Mouse (Mus musculus) layer of hippocampus, adult 2 months (tissue): ENCODE data around the gene Ankrd9. TPM values are rescaled to one million over a fixed set of nuclear protein-coding genes. Genes with fewer than 3 reads are reported as not detected.

Source experiments
- DNase-seq, 2 experiments: peaks; one replicate each; pipeline ENCODE4 v3.0.0; 2022; ENCODE audit warnings: low spot score in 2 of 2
- H3K27ac ChIP-seq: fragments of 200-600 bp; 2 replicates; pipeline ENCODE4 v1.8.1; 2022
- H3K4me3 ChIP-seq: fragments of 200-600 bp; 2 replicates; pipeline ENCODE4 v1.8.1; 2022; ENCODE audit warnings: mild to moderate bottlenecking
- CTCF ChIP-seq: fragments of 200-600 bp; conservative IDR thresholded peaks from 2 replicates; pipeline ENCODE4 v1.8.1; 2022; ENCODE audit warnings: antibody characterized with exemption, mild to moderate bottlenecking, moderate library complexity
- total RNA-seq, 2 experiments: library from RNA; stranded (reverse); gene quantifications; 2 replicates each; pipeline ENCODE4 v1.2.3; 2021

Ankrd9 gene
- total RNA-seq, 2 experiments from 2014 or later: 10.8 to 14.1 TPM

DNA sequence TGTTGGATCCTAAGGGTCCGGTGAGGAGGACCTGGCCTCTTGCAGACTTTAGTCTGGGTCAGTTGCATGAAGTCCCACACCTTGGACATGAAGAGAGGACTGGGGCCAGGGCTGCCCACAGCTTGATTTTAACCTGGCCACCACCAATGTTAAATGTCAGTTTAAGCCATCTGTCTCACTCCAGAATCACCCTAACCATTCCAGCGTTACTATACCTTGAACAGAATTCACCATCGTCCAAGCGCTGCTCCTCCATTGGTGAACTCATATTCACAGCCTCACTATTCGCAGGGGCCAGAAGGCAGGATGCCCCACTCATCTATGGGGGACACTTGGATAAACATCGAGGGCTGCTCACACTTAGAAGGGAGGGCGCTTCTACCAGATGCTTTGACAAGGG is 22.1 kb upstream of the Ankrd9 start:
- no peak overlapping the region for H3K27ac ChIP-seq
- no peak overlapping the region for H3K4me3 ChIP-seq
- no peak for TF ChIP-seq CTCF
- no peak for DNase-seq

DNA sequence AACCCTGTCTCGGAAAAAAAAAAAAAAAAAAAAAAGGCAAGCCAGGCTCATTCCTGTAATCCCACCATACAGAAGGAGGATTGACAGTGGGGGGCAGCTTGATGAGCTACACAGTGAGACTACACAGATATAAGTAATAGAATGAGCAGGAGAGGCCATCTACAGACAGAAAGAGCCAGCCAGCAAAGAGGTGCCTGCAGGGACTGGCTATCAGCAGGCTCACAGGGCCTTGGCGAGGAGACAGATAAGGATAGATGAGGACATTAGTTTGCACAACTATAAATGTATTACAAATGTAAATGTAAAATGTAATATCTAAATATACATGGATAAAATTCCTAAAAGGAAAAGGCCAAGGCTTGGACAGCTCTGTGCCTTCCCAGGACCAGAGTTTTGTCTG is 21.0 kb upstream of the Ankrd9 start:
- no peak overlapping the region for H3K4me3 ChIP-seq
- no peak for TF ChIP-seq CTCF
- no peak for DNase-seq
- no peak overlapping the region for H3K27ac ChIP-seq

DNA sequence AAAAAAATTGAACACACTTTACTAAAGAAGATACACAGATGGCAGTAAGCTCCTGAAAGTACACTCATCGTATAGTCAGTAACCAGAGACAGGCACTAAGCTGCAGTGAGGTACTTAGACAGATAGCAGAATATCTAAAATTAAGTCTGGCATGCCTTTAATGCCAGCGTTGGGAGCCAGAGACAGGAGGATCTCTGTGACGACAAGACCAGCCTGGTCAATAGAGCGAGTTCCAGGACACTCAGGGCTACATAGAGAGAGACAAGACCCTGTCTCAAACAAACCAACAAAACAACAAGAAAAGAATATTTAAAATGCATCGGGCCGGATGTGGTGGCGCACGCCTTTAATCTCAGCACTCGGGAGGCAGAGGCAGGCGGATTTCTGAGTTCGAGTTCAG is 19.3 kb upstream of the Ankrd9 start:
- no peak for DNase-seq
- no peak for TF ChIP-seq CTCF

DNA sequence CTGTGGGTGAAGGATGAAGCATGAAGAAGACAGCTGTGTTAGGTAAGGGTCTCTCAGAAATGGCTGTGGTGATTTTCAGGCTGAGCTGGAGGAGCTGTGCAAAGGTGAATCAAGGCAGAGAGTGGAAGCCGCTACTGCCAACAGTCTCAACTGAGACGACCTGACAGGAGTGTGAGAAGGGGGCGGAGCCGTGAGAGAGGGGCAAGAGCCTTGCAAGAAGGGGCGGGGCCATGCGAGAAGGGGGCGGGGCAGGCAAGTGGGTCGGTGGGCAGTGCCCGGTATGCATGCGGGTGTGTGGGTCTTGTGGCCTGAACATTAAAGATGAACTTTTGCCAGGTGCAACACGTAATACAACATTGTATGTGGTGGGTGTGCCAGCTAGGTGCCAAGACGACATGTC is 15.8 kb upstream of the Ankrd9 start:
- TF ChIP-seq CTCF: no peak
- no peak overlapping the region for H3K4me3 ChIP-seq
- H3K27ac ChIP-seq: no peak overlapping the region
- no peak for DNase-seq

More for the DNA sequence above, 19.3 kb upstream of the Ankrd9 start:
- no peak overlapping the region for H3K4me3 ChIP-seq
- H3K27ac ChIP-seq: no peak overlapping the region

DNA sequence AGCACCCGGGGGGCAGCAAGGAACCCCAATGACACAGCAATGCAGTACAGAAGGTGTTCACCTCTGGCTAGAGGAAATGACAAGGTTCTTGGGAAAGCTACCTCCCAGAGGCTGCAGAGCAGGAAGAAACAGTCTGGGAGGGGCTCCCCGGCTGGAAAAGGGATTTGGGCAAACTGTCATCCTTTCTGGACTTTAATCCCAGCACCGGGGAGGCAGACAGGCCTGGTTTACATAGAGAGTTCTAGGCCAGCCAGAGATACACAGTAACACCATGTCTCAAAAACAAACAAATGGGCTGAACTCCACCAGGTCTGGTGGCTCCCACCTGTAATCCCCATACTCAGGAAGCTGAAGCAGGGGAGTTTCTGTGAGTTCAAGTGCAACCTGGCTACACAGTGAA is 14.4 kb upstream of the Ankrd9 start:
- TF ChIP-seq CTCF: no peak
- H3K27ac ChIP-seq: no peak overlapping the region
- no peak overlapping the region for H3K4me3 ChIP-seq
- DNase-seq: no peak

DNA sequence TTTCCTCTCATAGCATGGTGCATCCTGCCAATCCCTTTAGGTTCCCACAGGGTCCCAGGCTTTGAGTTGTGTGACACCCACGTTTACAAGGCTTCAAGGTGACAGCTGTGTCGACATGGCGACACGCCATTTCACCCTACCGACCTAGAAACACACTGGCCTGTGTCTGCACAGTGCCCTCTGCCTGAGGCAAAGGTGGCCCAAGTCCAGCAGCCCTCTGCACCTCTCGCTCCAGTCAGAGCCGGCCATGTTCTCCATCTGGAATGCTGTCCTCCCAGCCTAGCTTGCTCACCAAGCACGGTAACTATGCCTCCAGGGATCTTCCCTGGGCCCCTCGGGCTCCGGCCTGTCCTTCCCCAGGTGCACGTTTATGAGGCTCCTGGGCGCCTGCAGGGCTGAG is 13.9 kb upstream of the Ankrd9 start:
- Histone ChIP-seq H3K27ac (no peak overlapping the region), H3K4me3 (no peak overlapping the region)
- DNase-seq: no peak
- no peak for TF ChIP-seq CTCF

DNA sequence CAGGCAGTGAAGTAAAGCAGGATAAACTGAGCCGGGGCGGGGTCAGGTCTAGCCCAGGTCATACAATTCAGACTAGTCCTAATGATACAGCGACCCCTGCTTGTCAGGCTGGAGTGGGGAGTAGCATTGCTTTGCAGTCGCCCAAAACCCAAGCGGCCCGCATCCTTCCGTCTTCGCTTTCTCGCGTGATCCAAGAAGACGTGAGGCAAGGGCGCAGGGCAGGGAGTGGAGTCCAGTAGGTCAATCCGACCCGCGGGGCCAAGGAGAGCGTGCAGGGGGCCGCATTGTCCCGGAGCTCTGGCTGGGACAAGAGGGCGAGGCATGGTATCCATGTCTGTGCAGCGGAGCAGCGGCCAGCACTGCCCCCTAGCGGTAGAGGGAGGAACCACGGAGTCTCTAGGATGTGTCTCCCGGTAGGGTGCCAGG is 13.3 kb upstream of the Ankrd9 start:
- TF ChIP-seq CTCF: peak; percentile 86
- H3K27ac ChIP-seq: peak overlapping the region; percentile 75
- DNase-seq: peak; percentile 82 to 94
- peak overlapping the region; percentile 55 for H3K4me3 ChIP-seq

DNA sequence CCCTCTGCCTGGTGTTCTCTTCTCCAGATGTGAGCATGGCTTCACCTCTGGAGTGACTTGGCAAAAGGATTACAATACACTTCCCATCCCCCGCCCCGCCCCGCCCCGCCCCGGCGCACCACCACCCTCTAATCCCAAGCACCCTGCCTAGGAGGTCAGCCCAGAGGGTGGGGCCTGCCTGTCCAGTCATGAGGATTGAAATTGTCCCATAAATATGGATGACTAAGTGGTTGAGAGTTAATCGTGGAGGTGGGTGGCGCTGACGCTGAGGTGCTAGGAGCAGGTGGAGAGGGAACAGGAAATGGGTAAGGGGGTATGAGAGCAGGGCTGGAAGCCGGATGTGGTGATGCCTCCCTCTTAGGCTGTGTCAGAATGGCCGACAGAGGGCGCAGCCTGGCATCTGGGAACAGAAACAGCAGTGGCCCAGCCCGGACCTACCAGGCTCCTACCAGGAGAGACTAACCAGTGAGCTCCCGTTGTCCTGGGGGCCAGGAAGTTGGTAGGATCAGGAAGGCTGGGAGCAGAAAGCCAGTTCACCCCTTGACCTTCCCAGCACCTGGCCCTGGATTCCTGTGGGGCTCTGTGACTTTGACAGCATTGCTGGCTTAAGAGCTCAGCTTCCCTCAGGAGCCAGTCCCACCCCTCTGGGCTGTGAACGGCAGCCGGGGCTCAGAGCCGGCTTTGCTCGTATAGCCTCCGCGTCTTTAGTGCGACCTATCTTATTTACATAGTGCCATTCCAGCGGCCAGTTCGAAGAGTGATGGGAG is 12.7 kb upstream of the Ankrd9 start:
- DNase-seq: peak in 1 of 2 experiments; percentile 41
- Histone ChIP-seq H3K4me3 (peak overlapping the region; percentile 55), H3K27ac (peak overlapping the region; percentile 75)
- TF ChIP-seq CTCF: peak; percentile 60

DNA sequence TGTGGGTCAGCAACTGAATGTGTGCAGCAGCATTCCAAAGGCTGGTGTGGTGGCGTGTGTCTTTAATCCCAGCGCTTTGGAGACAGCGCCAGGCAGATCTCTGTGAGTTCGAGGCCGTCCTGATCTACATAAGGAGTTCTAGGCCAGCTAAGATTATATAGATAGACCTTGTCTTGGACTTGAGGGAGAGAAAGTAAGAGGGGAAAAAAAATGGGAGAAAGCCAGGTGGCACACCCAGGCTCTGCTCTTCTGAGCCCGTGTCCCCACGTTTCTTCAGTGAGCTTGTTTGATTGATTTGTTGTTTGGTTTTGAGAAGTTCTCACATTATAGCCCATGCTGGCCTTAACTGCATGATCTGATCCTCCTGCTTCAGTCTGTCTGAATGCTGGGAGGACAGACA is 11.7 kb upstream of the Ankrd9 start:
- no peak overlapping the region for H3K27ac ChIP-seq
- H3K4me3 ChIP-seq: no peak overlapping the region
- no peak for TF ChIP-seq CTCF
- no peak for DNase-seq

DNA sequence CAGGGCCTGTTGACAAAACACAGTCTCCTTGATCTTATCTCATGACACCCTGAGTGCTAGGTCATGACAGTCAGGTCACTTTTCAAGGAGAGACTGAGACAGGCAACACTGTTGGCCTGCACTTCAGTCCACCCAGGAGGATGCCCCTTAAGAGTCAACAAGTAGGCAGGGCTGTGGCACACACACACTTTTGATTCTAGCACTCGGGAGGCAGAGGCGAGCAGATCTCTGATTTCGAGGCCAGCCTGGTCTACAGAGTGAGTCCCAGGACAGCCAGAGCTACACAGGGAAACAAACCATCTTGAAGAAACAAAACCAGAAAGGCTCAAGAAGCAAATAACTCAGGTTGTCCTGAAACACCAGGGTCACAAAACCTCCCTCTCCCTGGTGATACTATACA is 10.6 kb upstream of the Ankrd9 start:
- no peak for DNase-seq
- no peak for TF ChIP-seq CTCF

DNA sequence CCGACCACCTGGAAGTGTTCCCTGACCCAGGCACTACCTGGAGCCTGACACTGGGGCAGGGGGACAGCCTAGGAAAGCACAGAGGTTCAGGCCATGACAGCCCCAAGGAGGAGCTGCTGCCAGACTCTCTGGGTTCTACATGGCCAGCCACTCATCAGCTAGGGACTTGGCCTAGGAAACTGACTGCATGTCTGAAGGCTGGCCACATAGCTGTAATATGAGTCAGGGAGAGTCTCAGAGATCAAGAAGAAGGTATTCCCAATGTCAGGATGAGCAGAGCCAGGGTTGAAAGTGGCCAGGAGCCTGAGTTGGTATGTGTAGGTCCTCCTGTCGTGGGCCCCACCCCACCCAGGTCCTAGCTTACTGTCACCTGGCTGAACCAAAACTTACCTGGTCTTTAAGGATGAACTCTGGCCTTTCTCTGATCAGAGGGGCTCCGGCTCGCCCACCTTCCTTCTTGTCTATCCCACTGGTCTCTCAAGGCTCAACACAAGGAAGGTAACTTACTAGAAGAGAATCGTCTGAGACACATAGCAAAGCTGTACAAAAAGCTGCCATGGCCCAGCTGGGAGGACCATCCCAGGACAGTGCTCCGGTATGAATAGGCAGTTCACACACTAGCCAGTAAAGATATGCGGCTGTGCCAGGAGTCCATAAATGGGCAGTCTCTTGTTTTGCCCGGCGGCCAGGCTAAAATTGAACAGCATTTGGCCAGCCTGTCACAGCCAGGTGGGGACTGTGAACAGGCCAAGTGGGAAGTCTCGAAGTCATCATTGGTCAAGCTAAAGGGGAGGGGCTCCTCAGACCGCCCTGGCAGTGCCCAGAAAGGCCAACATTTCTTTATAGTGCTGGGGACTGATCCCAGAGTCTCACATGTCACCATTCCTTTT is 7.9 kb upstream of the Ankrd9 start:
- no peak for DNase-seq
- H3K27ac ChIP-seq: no peak overlapping the region
- H3K4me3 ChIP-seq: no peak overlapping the region
- TF ChIP-seq CTCF: no peak

More for the DNA sequence above, 10.6 kb upstream of the Ankrd9 start:
- no peak overlapping the region for H3K4me3 ChIP-seq
- no peak overlapping the region for H3K27ac ChIP-seq

DNA sequence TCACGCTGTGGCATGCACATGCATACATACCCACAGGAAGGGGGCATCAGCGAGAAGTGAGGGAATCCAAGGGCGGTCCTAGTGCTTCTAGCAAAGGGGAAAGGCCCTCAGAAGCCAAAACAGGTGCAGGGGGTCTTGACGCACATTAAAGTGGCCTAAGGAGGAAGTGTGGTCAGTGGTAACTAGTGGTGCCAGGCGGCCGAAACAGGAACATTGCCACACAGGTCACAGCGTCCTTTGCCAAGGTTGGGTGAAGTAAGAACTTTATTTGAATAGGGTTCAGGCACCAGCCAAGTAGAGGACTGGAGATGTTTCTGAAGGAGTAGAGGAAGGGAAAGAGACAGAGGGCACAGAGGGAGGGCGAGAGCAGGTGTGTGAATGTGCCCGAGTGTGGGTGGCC is 6.3 kb upstream of the Ankrd9 start:
- no peak for TF ChIP-seq CTCF
- Histone ChIP-seq H3K27ac (no peak overlapping the region), H3K4me3 (no peak overlapping the region)
- DNase-seq: no peak

DNA sequence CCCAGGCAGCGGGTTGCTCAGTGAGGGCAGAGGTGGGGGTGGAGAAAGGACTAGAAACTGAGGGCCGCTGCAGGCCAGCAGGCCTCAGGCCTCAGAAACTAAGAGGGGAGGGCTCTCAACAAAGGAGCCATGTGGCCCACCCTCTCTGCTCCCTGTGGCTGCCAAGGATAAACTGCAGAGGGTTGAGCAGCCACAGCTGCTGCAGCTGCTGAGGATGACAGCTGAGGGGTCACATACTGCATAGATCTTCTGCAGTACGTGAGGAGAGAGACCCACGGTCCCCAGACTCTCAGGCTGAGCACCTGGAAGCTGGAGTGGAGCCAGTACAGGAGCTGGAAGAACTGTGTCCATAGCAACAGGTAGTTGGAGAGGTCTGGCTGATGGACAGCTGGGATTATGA is 5.8 kb upstream of the Ankrd9 start:
- no peak for TF ChIP-seq CTCF
- Histone ChIP-seq H3K27ac (no peak overlapping the region), H3K4me3 (no peak overlapping the region)
- no peak for DNase-seq

DNA sequence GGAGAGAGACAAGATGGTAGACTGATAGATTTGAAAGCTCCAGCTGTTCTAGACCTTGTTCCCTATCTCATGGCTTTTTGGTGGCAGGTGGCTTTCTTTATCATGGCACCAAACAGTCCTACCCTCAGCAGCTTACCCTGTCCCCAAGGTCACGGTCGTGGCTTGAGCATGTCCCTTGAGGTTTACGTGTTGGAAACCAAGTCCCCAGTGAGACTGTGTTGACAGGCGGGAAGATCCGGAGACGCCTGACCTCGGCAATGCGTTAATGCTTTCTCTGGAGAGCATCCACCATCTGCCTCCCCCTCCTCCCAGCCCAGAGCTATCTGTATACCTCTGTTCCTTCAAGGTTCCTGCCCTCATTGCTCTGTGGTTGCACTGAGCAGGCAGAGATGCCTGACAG is 4.9 kb upstream of the Ankrd9 start:
- Histone ChIP-seq H3K27ac (no peak overlapping the region), H3K4me3 (no peak overlapping the region)
- TF ChIP-seq CTCF: no peak
- DNase-seq: no peak
